Mouse (Mus musculus): Measurements from ENCODE around the gene Tmem40. TPM values are rescaled to one million over a fixed set of nuclear protein-coding genes. Genes with fewer than 3 reads are reported as not detected.

Tmem40 gene
- total and polyA plus RNA-seq, 2 experiments = not detected

DNA sequence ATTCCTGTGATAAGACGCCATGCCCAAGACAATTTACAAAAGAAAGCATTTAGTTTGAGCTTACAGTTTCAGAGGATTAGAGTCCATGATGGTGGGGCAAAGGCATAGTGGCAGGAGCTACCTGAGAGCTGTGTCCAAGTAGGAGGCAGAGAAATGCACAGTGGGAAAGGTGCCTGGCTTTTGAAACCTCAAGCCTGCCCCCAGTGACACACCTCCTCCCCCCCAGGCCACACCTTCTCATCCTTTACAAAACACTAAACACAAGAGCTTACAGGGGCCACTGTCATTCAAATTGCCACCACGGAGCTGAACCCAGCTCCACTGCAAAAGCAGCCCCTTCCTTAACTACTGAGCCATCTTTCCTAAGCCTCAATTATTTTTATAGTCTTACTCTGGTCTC, 34.6 kb downstream of the Tmem40 start:
- WGBS = 69% methylated on average over 2 of the region's 2 CpGs
- no peak overlapping the region for H3K27ac ChIP-seq (replicated peaks; ENCODE audit: insufficient read depth, low read depth, low read length)
- no peaks in the 10 kb centered on the region for H3K27me3 ChIP-seq (ENCODE audit: control insufficient read depth, insufficient read depth, low read length)
- H3K9ac ChIP-seq (ENCODE audit: low read depth, low read length) = no peak overlapping the region
- no peaks in the 10 kb centered on the region for H3K4me1 ChIP-seq (ENCODE audit: control insufficient read depth, insufficient read depth, low read length)
- TF ChIP-seq POLR2A (IDR thresholded peaks at IDR 0.05; ENCODE audit: extremely low read depth, insufficient read depth, low read length) = no peak
- no peak for TF ChIP-seq CTCF (IDR thresholded peaks at IDR 0.05; ENCODE audit: low read depth, low read length)
- H3K79me2 ChIP-seq (ENCODE audit: control insufficient read depth, insufficient read depth, low read length) = no peaks in the 10 kb centered on the region
- H3K4me3 ChIP-seq (ENCODE audit: insufficient read depth, low read depth, low read length) = no peak overlapping the region
- DNase-seq (ENCODE audit: extremely low read depth, low read depth, low spot score) = no peak
- H3K36me3 ChIP-seq (ENCODE audit: control insufficient read depth, insufficient read depth, low read length) = no peaks in the 10 kb centered on the region

DNA sequence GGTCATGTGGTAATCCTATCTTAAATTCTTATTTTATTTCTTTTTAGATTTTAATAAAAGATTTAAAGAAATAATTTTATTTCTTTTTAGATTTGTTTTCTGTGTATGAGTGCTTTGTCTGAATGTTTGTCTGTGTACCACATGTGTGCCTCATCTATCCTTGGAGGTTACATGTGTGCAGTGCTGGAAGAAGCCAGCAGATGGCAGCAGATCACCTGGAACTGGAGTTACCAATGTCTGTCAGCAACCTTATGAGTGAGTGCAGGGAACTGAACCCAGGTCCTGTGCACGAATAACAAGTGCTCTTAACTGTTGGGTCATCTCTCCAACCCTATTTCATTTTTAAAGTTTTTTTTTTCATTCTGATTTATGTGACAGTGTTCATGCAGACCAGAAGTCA, 35.1 kb downstream of the Tmem40 start:
- Histone ChIP-seq H3K4me3 (ENCODE audit: insufficient read depth, low read depth, low read length) (no peak overlapping the region), H3K27me3 (ENCODE audit: control insufficient read depth, insufficient read depth, low read length) (no peaks in the 10 kb centered on the region), H3K4me1 (ENCODE audit: control insufficient read depth, insufficient read depth, low read length) (no peaks in the 10 kb centered on the region), H3K27ac (replicated peaks; ENCODE audit: insufficient read depth, low read depth, low read length) (no peak overlapping the region), H3K79me2 (ENCODE audit: control insufficient read depth, insufficient read depth, low read length) (no peaks in the 10 kb centered on the region), H3K9ac (ENCODE audit: low read depth, low read length) (no peak overlapping the region), H3K36me3 (ENCODE audit: control insufficient read depth, insufficient read depth, low read length) (no peaks in the 10 kb centered on the region)
- TF ChIP-seq CTCF (IDR thresholded peaks at IDR 0.05; ENCODE audit: low read depth, low read length) (peak; percentile 70; the same call in 1 of the 2 replicates), POLR2A (IDR thresholded peaks at IDR 0.05; ENCODE audit: extremely low read depth, insufficient read depth, low read length) (no peak)
- DNase-seq (ENCODE audit: extremely low read depth, low read depth, low spot score) = peak; percentile 26
- WGBS = 90% methylated on average over 1 of the region's 1 CpGs

DNA sequence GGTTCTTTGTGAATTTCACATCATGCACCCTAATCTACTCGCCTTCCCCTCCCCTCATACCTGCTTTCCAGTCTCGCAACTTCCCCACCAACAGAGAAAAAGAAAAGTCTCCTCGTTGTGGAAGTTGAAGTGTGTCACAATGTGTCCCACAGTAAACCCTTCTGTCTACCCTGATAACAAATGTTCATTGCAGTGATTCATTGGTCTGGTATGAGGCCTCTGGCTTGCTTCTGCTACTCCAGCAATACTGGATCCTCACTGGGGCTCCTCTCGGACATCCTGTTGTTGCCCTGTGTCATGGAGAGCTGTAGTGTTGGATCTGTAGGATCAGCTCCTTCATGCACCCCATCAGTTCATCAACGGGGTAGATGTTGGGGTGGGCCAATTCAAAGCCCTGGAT, 40.0 kb downstream of the Tmem40 start:
- DNase-seq (ENCODE audit: extremely low read depth, low read depth, low spot score) = peak; percentile 6
- H3K9ac ChIP-seq (ENCODE audit: low read depth, low read length) = no peak overlapping the region
- 72% methylated on average over 5 of the region's 5 CpGs for WGBS
- H3K27ac ChIP-seq (replicated peaks; ENCODE audit: insufficient read depth, low read depth, low read length) = no peak overlapping the region
- peaks cover 6% of the 10 kb centered on the region for H3K4me1 ChIP-seq (ENCODE audit: control insufficient read depth, insufficient read depth, low read length)
- no peaks in the 10 kb centered on the region for H3K36me3 ChIP-seq (ENCODE audit: control insufficient read depth, insufficient read depth, low read length)
- H3K79me2 ChIP-seq (ENCODE audit: control insufficient read depth, insufficient read depth, low read length) = no peaks in the 10 kb centered on the region
- H3K27me3 ChIP-seq (ENCODE audit: control insufficient read depth, insufficient read depth, low read length) = no peaks in the 10 kb centered on the region
- TF ChIP-seq POLR2A (IDR thresholded peaks at IDR 0.05; ENCODE audit: extremely low read depth, insufficient read depth, low read length) (no peak), CTCF (IDR thresholded peaks at IDR 0.05; ENCODE audit: low read depth, low read length) (no peak)
- no peak overlapping the region for H3K4me3 ChIP-seq (ENCODE audit: insufficient read depth, low read depth, low read length)

DNA sequence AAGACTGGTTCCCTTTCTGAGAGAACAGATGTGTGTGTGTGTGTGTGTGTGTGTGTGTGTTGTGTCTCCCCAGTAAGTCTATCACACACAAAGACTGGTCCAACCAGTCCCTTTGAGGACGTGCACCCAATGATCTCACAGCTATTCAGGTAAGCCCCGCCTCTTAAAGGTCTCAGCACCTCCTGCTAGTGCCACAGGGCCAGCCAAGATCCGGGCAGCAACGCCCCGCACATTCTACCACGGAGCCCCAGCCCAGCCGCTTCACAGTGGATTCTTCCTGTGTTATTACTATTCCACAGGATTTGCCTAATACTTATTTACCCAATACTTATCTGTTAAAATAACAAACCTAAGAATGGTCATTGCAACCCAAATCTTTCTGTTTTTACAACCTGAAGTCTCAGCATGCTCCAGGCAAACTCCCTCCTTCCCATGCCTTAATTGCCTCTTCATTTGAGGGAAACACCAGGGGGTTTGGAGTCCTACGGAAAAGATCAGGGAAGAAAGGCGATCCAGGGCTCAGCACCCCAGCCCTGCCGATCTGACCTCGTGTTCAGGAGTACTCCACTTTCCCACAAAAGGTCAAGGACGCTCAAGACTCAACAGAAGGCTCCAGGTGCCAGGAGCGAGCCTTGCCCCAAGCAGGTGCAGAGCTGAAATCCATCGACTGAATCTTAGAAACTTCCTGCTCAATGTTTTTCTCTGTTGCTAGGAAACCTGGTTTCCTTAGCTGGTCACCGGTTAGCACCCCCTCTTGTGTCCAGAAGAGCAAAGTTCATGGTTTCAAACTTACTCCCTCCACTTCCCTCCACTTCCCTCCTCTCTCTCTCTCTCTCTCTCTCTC, 44.3 kb downstream of the Tmem40 start:
- H3K36me3 ChIP-seq (ENCODE audit: control insufficient read depth, insufficient read depth, low read length) = no peaks in the 10 kb centered on the region
- H3K27ac ChIP-seq (replicated peaks; ENCODE audit: insufficient read depth, low read depth, low read length) = 0 out of 2 replicates have a peak overlapping the region, but pooled peaks have one; percentile 20
- H3K79me2 ChIP-seq (ENCODE audit: control insufficient read depth, insufficient read depth, low read length) = no peaks in the 10 kb centered on the region
- peaks cover 10% of the 10 kb centered on the region for H3K4me1 ChIP-seq (ENCODE audit: control insufficient read depth, insufficient read depth, low read length)
- H3K4me3 ChIP-seq (ENCODE audit: insufficient read depth, low read depth, low read length) = peak overlapping the region; percentile 50
- no peak for TF ChIP-seq POLR2A (IDR thresholded peaks at IDR 0.05; ENCODE audit: extremely low read depth, insufficient read depth, low read length)
- TF ChIP-seq CTCF (IDR thresholded peaks at IDR 0.05; ENCODE audit: low read depth, low read length) = peak; percentile 25; the same call in 1 of the 2 replicates
- peak overlapping the region; percentile 68 for H3K9ac ChIP-seq (ENCODE audit: low read depth, low read length)
- WGBS = 3% methylated on average over 15 of the region's 15 CpGs
- no peaks in the 10 kb centered on the region for H3K27me3 ChIP-seq (ENCODE audit: control insufficient read depth, insufficient read depth, low read length)
- DNase-seq (ENCODE audit: extremely low read depth, low read depth, low spot score) = peak; percentile 77

DNA sequence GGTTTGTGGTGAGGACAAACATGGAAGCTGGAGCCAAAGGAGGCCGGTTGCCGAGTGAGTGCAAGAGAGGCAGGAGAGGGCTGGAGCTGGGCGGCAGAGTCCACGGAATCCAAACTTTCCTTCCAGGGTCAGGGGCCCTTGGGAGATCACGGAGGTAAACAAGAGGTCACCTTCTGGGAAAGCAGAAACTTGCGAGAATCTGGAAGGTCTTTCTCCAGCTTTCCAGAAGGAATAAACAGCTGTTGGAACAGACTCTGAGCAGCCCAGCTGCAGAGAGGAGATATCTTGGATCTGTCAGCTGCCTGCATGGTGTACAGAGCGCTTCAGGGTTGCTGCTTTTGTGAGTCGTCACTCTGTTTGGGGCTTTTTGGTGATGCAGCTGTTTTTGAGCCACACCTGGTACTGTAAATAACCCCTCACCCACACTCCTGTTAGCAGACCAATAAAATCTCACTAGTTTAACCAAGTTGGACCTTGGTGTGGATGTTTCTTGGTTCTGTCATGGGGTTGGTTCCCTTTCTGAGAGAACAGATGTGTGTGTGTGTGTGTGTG, 45.0 kb downstream of the Tmem40 start:
- H3K27ac ChIP-seq (replicated peaks; ENCODE audit: insufficient read depth, low read depth, low read length) = no peak overlapping the region
- DNase-seq (ENCODE audit: extremely low read depth, low read depth, low spot score) = peak; percentile 3

DNA sequence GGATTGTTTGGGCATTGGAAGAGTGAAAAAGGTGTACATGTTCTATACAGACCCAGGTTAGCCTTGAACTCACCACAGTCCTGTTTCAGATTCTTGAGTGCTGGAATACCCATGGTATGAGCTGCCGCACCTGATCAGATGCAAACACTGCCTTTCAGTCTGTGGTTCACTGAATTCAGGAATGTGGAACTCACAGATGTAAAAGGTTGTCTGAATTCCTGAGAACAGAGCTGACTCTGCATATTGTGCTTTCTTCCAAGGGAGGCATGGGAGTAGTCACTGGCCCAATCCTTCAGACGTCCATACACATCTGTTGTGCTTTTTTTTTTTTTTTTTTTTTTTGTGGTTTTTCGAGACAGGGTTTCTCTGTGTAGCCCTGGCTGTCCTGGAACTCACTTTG, 50.9 kb downstream of the Tmem40 start:
- Histone ChIP-seq H3K79me2 (ENCODE audit: control insufficient read depth, insufficient read depth, low read length) (no peaks in the 10 kb centered on the region), H3K4me1 (ENCODE audit: control insufficient read depth, insufficient read depth, low read length) (no peaks in the 10 kb centered on the region), H3K4me3 (ENCODE audit: insufficient read depth, low read depth, low read length) (no peak overlapping the region), H3K36me3 (ENCODE audit: control insufficient read depth, insufficient read depth, low read length) (no peaks in the 10 kb centered on the region), H3K27me3 (ENCODE audit: control insufficient read depth, insufficient read depth, low read length) (no peaks in the 10 kb centered on the region), H3K9ac (ENCODE audit: low read depth, low read length) (no peak overlapping the region), H3K27ac (replicated peaks; ENCODE audit: insufficient read depth, low read depth, low read length) (no peak overlapping the region)
- TF ChIP-seq CTCF (IDR thresholded peaks at IDR 0.05; ENCODE audit: low read depth, low read length) (no peak), POLR2A (IDR thresholded peaks at IDR 0.05; ENCODE audit: extremely low read depth, insufficient read depth, low read length) (no peak)
- WGBS = 76% methylated on average over 3 of the region's 3 CpGs
- DNase-seq (ENCODE audit: extremely low read depth, low read depth, low spot score) = no peak

More for the DNA sequence above, 45.0 kb downstream of the Tmem40 start:
- H3K9ac ChIP-seq (ENCODE audit: low read depth, low read length) = no peak overlapping the region
- no peaks in the 10 kb centered on the region for H3K36me3 ChIP-seq (ENCODE audit: control insufficient read depth, insufficient read depth, low read length)
- no peaks in the 10 kb centered on the region for H3K27me3 ChIP-seq (ENCODE audit: control insufficient read depth, insufficient read depth, low read length)
- peaks cover 10% of the 10 kb centered on the region for H3K4me1 ChIP-seq (ENCODE audit: control insufficient read depth, insufficient read depth, low read length)
- WGBS = 56% methylated on average over 8 of the region's 8 CpGs
- H3K4me3 ChIP-seq (ENCODE audit: insufficient read depth, low read depth, low read length) = no peak overlapping the region
- TF ChIP-seq CTCF (IDR thresholded peaks at IDR 0.05; ENCODE audit: low read depth, low read length) (no peak), POLR2A (IDR thresholded peaks at IDR 0.05; ENCODE audit: extremely low read depth, insufficient read depth, low read length) (no peak)
- H3K79me2 ChIP-seq (ENCODE audit: control insufficient read depth, insufficient read depth, low read length) = no peaks in the 10 kb centered on the region
